Mouse (Mus musculus) A20 (cell line): Measurements from ENCODE around the gene Tcf21.

Source experiments
- DNase-seq: peaks from one replicate; pipeline ENCODE4 v3.0.0-alpha.2; 2011; ENCODE audit warnings: low read depth, low spot score

Gene Tcf21

GRCm38 (mm10) chr10:22815461-22816236, 4.3 kb downstream of the Tcf21 start:
- no peak for DNase-seq

DNA sequence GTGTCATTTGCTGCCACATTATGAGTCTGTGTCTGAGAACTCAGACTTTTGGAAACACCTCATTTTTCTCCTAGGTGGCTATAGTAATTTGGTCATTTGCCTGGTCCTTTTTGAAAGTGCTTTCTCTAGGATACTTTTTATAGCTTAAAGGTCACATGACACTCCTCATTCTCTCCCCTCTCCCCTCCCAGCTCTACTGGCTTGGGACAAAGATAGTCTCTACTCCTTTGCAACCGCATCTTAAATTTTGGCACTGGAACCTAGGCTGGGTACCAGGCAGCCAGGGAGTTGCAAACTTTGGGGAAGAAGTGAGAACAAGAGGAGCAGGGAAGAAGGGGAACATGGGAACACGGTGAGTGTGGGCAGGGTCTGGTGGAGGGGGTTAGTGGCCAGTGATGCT, 5.2 kb downstream of the Tcf21 start:
- no peak for DNase-seq

GRCm38 (mm10) chr10:22814294-22814693, 5.7 kb downstream of the Tcf21 start:
- no peak for DNase-seq

DNA sequence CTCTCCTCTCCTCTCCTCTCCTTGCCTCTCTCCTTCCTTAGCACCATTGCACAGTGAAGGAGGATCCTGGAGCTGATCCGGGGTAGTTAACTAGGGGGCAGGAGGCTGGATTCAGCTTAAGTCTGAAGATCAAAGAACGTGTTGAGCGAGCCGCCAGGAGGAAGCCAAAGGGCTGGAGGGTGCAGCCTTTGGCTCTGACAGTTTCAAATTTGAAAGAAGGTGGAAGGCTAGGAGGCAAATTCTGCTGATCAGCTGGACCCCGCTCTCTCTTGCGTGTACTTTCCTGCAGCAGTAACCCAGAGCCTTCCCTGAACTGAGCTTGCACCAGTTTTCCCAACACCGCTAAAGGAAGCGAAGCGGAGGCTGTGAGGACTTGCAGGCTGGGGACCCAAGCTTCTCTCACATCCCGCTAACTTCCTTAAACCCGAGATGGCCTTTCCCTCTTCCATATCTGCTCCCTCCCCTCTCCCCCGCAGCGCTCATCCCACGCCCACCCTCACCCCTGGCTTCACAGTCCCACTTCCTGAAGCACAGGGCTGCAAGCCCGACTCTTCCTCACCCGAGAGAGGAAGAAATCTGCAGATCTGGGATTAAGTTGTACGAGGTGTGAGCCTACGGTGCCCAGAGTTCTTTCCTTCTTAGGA, 6.5 kb downstream of the Tcf21 start:
- no peak for DNase-seq

GRCm38 (mm10) chr10:22811921-22812320, 8.1 kb downstream of the Tcf21 start:
- DNase-seq, result no peak

DNA sequence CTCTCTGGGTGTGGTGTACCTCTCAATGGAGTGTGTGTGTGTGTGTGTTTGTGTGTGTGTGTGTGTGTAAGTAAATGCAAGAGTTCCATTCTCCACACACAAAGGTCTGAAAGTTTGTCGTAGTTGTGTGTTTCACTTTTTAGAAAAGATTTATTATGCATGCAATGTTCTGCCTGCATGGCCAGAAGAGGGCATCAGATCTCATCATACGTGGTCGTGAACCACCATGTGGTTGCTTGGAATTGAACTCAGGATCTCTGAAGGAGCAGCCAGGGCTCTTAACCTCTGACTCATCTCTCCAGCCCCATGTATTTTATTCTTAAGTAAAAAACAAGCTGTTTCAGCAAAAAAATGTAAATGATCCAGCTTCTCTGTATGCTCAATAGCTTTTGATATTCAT, 37.3 kb downstream of the Tcf21 start:
- DNase-seq, result peak; percentile 16

GRCm38 (mm10) chr10:22781466-22781865, 38.5 kb downstream of the Tcf21 start:
- DNase-seq, result peak; percentile 50

DNA sequence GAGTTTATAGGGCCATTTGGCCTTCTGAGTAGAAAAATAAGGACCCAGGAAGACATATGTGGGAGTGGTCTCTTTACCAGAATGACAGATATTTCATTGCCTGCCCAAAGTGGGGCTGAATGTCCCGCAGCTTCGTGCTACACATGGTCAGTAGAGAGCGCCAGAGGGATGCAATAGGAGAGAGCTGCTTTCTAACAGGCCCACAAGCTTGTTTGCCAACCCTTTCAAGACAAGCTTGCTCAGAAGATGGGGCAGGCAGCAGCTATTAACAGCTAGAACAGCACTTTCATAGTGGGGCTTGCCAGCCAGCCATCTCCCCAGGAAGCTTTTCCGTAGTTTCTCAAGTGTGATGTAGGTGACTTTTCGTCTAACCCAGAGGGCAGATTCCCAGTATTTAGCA, 42.0 kb downstream of the Tcf21 start:
- DNase-seq, result peak; percentile 17

DNA sequence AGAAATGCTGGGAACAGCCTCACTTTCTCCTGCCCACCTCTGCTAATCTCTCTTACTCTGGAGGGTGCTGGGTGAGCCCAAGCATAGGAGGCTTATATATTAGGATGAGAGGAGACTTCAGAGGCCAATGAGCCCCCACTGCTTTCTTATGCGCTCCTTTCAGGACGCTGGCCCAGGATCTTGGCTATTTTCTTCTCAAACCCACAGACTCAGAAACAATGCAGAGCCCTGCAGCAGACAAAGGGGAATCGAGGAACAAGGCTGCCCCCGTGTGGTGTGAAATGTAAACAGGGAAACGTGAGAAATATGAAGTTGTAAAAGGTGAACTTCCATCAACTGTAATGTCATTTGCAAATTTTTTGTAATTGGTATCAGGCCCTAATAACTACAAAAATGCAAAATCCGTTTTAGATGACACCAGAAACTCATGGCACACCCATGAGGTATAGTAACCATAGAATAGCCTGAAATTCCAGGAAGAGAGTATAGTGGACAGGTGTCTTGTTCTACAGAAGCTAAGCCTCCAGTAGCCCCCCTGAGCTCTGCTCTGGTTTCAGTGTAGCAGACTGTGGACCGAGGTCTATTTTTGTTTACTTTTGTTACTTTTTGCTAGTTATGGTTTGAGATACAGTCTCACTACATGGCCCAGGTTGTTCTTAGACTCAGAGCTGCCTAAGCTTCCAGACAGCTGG, 43.8 kb downstream of the Tcf21 start:
- DNase-seq, result peak; percentile 47

GRCm38 (mm10) chr10:22775456-22775855, 44.5 kb downstream of the Tcf21 start:
- DNase-seq, result no peak

GRCm38 (mm10) chr10:22774626-22775025, 45.3 kb downstream of the Tcf21 start:
- DNase-seq, result no peak
